Mouse (Mus musculus) layer of hippocampus, adult 8-10 months (tissue): ENCODE data around the gene Oard1. TPM values are rescaled to one million over a fixed set of nuclear protein-coding genes. Genes with fewer than 3 reads are reported as not detected.

ENCODE experiments used
- total RNA-seq, 4 experiments: library from RNA; stranded (reverse); gene quantifications; 2 replicates each; pipeline ENCODE4 v1.2.4; 2022

Oard1 gene
- total RNA-seq, 4 experiments from 2014 or later: 13.2 to 18.9 (median 16.0) TPM

Other genes starting within 250 kb of the Oard1 start
- under 1 TPM in 1 of 4 experiments, not detected in 3; 0.58 TPM for gene A530064D06Rik, start 242.7 kb upstream of the Oard1 start, total RNA-seq
- gene Trem1, start 177.2 kb upstream of the Oard1 start, total RNA-seq: not detected
- gene Trem3, start 162.2 kb upstream of the Oard1 start, total RNA-seq: not detected
- gene Treml4, start 145.7 kb upstream of the Oard1 start, total RNA-seq: not detected
- 1 to 10 TPM in 2 of 4 experiments, under 1 TPM in 2; 0.14 to 2.8 (median 1.5) TPM for gene Treml2, start 110.5 kb upstream of the Oard1 start, total RNA-seq
- gene B430306N03Rik, start 93.9 kb upstream of the Oard1 start, total RNA-seq: under 1 TPM in 3 of 4 experiments, not detected in 1; 0.21 to 0.64 (median 0.43) TPM
- gene Trem2, start 63.6 kb upstream of the Oard1 start, total RNA-seq: 100 to 1,000 TPM in 2 of 4 experiments, 10 to 100 TPM in 2; 12.2 to 201 (median 95.9) TPM
- under 1 TPM; 0.36 to 0.91 (median 0.74) TPM for gene Treml1, start 50.1 kb upstream of the Oard1 start, total RNA-seq
- gene Nfya, start 108 bp upstream of the Oard1 start, total RNA-seq: 10 to 100 TPM; 22.2 to 35.0 (median 27.9) TPM
- gene Apobec2, start 22.9 kb downstream of the Oard1 start, total RNA-seq: under 1 TPM in 1 of 4 experiments, not detected in 3; 0.23 TPM
- gene Tspo2, start 41.5 kb downstream of the Oard1 start, total RNA-seq: not detected
- gene Unc5cl, start 44.9 kb downstream of the Oard1 start, total RNA-seq: 1 to 10 TPM in 1 of 4 experiments, under 1 TPM in 3; 0.67 to 1.3 (median 0.80) TPM